Mouse (Mus musculus) kidney, embryonic 16.5 days (tissue): ENCODE measurements around the gene Iqgap2. TPM values are rescaled to one million over a fixed set of nuclear protein-coding genes. Genes with fewer than 3 reads are reported as not detected.

Experiments used
- ATAC-seq: fragments of 200-750 bp; cut with Nextera tagmentation; 2 replicates; pipeline ENCODE4 v1.8.0; 2017; ENCODE audit warnings: moderate TSS enrichment; ENCODE audit not compliant: low FRiP score, low TSS enrichment
- H3K27ac ChIP-seq: fragments of 300-500 bp; sonication (generic); 2 replicates; pipeline ENCODE4 v1.5.1; 2014; ENCODE audit warnings: low read length
- H3K27me3 ChIP-seq: fragments of 300-500 bp; sonication (generic); 2 replicates; pipeline ENCODE4 v1.6.1; 2014; ENCODE audit warnings: low read length, control low read depth, mixed read lengths; ENCODE audit not compliant: insufficient read depth
- H3K36me3 ChIP-seq: fragments of 300-500 bp; sonication (generic); 2 replicates; pipeline ENCODE4 v1.6.1; 2014; ENCODE audit warnings: low read length, control low read depth, mixed read lengths; ENCODE audit not compliant: insufficient read depth
- H3K4me1 ChIP-seq: fragments of 300-500 bp; sonication (generic); 2 replicates; pipeline ENCODE4 v1.6.1; 2014; ENCODE audit warnings: low read length, control low read depth, mixed read lengths; ENCODE audit not compliant: insufficient read depth
- H3K4me2 ChIP-seq: fragments of 300-500 bp; sonication (generic); replicated peaks from 2 replicates; pipeline ENCODE4 v1.6.1; 2014; ENCODE audit warnings: low read depth, low read length
- H3K4me3 ChIP-seq: fragments of 300-500 bp; sonication (generic); 2 replicates; pipeline ENCODE4 v1.5.1; 2014; ENCODE audit warnings: mild to moderate bottlenecking, low read length
- H3K9ac ChIP-seq: fragments of 300-500 bp; sonication (generic); replicated peaks from 2 replicates; pipeline ENCODE4 v1.6.1; 2014; ENCODE audit warnings: low read length
- H3K9me3 ChIP-seq: fragments of 300-500 bp; sonication (generic); 2 replicates; pipeline ENCODE4 v1.6.1; 2016; ENCODE audit warnings: low read length, control low read depth
- WGBS: fragments of 180-500 bp; shearing (Covaris S2); extraction: QIAGEN DNeasy Blood & Tissue Kit; methylation state at CpG from one replicate; pipeline ENCODE4 v1.1.7; 2014; 5-methylcytosine and 5-hydroxymethylcytosine counted together
- polyA plus RNA-seq: library from polyadenylated mRNA; unstranded; fragments of >200 nt; fragmentation: Nextera tagmentation; extraction: Ambion mirVana; gene quantifications from 2 replicates; pipeline ENCODE4 v1.2.1, GENCODE M21; 2015

Iqgap2 gene
- polyA plus RNA-seq, 1 experiment from 2014 or later = 10.5 TPM

DNA sequence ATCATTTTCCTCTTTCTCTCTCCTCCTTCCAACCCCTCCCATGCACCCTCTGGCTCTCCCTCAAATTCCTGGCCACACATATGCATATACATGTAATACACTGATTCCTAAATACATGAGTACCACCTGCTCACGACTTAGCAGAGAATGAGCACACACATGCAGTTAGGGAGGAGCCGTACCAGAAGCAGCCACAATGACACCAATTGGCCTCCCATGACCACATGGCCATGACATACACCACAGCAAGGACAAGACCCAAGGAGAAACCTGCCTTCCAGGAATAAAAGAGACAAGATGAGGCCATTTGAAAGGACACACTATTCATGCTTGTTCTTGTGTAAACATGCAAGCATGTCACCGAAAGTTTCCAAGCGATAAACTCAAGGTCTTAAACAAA is 72.8 kb downstream of the Iqgap2 start:
- WGBS = 86% methylated on average over 4 of the region's 4 CpGs
- H3K4me1 ChIP-seq = no peaks in the 10 kb centered on the region
- no peaks in the 10 kb centered on the region for H3K9me3 ChIP-seq
- no peak for ATAC-seq
- H3K4me2 ChIP-seq = no peak overlapping the region
- H3K36me3 ChIP-seq = no peaks in the 10 kb centered on the region
- no peak overlapping the region for H3K27ac ChIP-seq
- no peak overlapping the region for H3K4me3 ChIP-seq
- H3K9ac ChIP-seq = no peak overlapping the region
- H3K27me3 ChIP-seq = no peaks in the 10 kb centered on the region

DNA sequence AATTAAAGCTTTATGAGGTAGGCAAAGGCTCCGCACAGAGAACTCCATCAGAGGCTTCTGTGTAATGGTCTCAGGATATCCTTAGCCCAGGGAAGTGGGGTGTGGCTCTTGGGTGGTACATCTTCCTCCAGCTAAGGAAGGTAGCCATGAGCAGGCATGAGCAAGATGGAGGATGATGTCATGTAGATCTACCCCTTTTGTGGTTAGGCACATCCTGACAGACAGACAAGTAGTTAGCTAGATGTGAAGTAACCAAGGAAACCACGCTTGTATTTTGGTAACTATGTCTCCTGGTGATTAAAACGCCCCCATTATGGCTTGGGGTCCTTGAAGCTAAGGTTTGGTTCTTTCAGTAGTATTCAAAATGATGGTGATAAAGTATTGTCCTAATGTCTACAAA is 78.1 kb downstream of the Iqgap2 start:
- H3K9me3 ChIP-seq = no peaks in the 10 kb centered on the region
- no peak overlapping the region for H3K4me3 ChIP-seq
- no peak overlapping the region for H3K27ac ChIP-seq
- no peaks in the 10 kb centered on the region for H3K27me3 ChIP-seq
- no peak overlapping the region for H3K9ac ChIP-seq
- H3K4me1 ChIP-seq = no peaks in the 10 kb centered on the region
- no peak overlapping the region for H3K4me2 ChIP-seq
- 89% methylated on average over 3 of the region's 3 CpGs for WGBS
- H3K36me3 ChIP-seq = no peaks in the 10 kb centered on the region
- no peak for ATAC-seq

DNA sequence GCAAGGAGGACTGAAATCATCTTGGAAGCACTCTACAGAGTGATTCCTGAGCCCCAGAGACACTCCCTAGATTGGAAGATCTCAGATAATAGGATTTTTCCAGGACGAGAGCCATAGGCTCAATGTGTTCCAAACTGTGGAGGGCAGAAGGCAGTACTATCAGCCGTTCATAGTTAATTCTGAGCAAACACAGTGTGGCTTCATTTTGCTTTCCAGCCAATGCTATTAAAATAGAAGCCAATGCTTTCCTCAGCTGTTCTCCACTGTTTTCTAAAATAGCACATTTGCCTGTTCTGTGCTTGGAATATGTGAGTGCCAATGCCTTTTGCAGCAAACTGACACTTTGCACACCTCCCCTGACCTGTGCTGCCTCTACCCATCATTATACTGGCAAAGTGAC is 80.9 kb downstream of the Iqgap2 start:
- no peak for ATAC-seq
- H3K4me2 ChIP-seq = no peak overlapping the region
- H3K27me3 ChIP-seq = no peaks in the 10 kb centered on the region
- no peak overlapping the region for H3K9ac ChIP-seq
- WGBS = 82% methylated on average over 2 of the region's 2 CpGs
- no peaks in the 10 kb centered on the region for H3K4me1 ChIP-seq
- no peak overlapping the region for H3K4me3 ChIP-seq
- no peak overlapping the region for H3K27ac ChIP-seq
- no peaks in the 10 kb centered on the region for H3K9me3 ChIP-seq
- H3K36me3 ChIP-seq = no peaks in the 10 kb centered on the region

DNA sequence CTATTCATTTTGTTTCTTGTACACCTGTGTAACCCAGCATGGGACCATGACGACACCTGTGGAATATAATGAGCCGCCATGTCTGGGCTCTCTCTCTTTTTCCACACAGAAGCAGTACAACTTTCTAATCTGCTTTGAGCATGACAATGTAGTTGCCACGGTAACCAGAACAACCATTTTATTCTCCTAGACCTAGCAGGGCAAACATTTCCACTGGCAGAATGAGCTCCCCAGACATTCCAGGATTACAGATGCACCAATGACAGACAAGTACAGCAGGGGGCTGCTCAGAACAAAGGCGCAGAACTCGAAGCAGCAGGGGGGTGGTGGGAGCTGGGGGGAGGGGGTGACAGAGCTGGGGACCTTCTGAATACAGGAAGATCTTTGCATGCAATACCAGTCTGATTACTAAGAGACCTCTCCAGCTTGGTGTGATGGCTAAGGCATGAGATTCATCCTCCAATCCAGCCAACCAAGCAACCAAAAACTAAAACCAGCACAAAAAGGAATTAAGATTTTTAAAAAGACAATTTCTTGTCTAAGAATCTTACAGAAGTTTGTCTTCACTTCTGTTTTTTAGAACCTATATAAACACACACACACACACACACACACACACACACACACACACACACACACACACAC is 84.5 kb downstream of the Iqgap2 start:
- no peaks in the 10 kb centered on the region for H3K27me3 ChIP-seq
- H3K9ac ChIP-seq = no peak overlapping the region
- H3K9me3 ChIP-seq = no peaks in the 10 kb centered on the region
- no peaks in the 10 kb centered on the region for H3K36me3 ChIP-seq
- no peaks in the 10 kb centered on the region for H3K4me1 ChIP-seq
- no peak overlapping the region for H3K4me3 ChIP-seq
- ATAC-seq = no peak
- whole genome bisulfite sequencing = 54% methylated on average over 5 of the region's 5 CpGs
- H3K27ac ChIP-seq = no peak overlapping the region
- no peak overlapping the region for H3K4me2 ChIP-seq

DNA sequence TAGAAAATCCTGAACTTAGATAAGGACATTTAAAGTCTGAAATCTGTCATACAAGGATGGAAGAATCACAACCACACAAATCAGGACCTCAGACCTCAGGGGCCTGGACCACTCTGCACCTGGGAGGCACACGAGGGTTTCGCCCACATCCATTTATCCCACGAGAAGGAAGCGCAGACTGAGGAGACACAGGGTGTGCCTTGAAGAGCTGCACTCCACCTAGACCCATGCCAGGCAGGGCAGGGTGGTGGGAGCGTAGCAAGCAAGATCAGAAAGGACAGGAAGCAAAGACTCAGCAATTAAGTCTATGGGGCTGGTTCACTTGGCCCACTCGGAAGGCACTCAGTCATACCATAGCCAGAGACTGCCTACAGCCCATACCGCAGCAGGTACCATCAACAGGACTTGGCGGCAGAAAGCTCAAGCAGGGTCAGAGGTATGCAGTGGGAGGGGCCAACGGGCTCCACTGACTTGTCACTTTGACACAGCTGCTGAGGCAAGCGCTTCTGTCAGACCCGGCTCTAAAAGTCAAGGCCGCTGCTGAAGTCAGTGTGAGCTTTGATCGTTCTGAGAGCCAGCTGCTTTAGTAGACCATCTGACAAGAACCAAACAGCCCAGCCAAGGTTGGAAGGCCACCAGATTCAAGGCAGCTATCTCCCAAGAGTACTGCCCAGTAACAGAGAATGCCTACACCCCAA is 86.1 kb downstream of the Iqgap2 start:
- H3K27me3 ChIP-seq = no peaks in the 10 kb centered on the region
- no peak overlapping the region for H3K9ac ChIP-seq
- ATAC-seq = peak; percentile 46; the same call in 1 of the 2 replicates
- no peak overlapping the region for H3K4me3 ChIP-seq
- WGBS = 47% methylated on average over 13 of the region's 13 CpGs
- H3K4me1 ChIP-seq = no peaks in the 10 kb centered on the region
- H3K4me2 ChIP-seq = no peak overlapping the region
- H3K9me3 ChIP-seq = no peaks in the 10 kb centered on the region
- no peaks in the 10 kb centered on the region for H3K36me3 ChIP-seq
- no peak overlapping the region for H3K27ac ChIP-seq

DNA sequence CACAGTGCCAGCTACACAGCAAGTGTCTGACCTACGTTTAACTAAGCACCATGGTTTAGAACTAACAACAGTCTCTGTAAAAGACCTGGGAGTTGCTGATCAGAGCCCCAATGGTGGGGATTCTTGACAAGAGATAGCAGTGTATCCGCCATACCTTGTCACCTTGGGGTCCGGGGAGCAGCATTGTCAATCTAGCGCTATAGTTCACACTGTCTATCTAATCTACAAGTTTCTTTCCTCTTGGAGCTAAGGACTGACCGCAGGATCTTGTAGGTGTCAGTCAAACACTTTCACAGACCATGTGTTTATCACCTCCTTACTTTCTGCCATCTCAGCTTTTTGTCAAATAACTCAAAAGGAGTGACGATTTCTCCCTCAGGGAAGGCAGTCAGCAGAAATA is 87.6 kb downstream of the Iqgap2 start:
- H3K27me3 ChIP-seq = no peaks in the 10 kb centered on the region
- WGBS = 75% methylated on average over 6 of the region's 6 CpGs
- no peak for ATAC-seq

DNA sequence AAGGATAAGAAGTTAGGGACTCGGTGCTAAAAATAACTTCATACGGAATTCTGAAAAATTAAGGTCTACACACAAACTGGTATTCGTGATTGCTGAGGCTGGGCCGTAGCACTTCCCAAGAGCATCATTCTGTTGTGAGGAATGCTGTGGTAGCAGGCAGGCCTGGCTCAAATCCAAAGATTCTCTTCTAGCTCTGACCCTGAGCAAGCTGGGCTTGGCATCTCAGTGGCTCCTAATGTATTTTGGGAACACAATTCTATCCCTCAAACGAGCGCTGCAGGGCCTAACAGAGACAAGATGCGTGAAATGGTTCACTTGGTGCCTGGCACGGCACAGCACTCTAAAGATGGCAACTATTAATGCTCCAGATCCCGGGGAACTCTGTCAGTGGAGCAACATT is 90.8 kb downstream of the Iqgap2 start:
- 82% methylated on average over 9 of the region's 9 CpGs for WGBS
- no peaks in the 10 kb centered on the region for H3K4me1 ChIP-seq
- ATAC-seq = no peak
- H3K27ac ChIP-seq = no peak overlapping the region
- no peaks in the 10 kb centered on the region for H3K36me3 ChIP-seq
- H3K4me3 ChIP-seq = no peak overlapping the region
- H3K27me3 ChIP-seq = no peaks in the 10 kb centered on the region
- no peaks in the 10 kb centered on the region for H3K9me3 ChIP-seq
- H3K4me2 ChIP-seq = no peak overlapping the region
- no peak overlapping the region for H3K9ac ChIP-seq

More for the DNA sequence above, 87.6 kb downstream of the Iqgap2 start:
- H3K9me3 ChIP-seq = no peaks in the 10 kb centered on the region
- no peak overlapping the region for H3K27ac ChIP-seq
- no peak overlapping the region for H3K4me3 ChIP-seq
- no peaks in the 10 kb centered on the region for H3K36me3 ChIP-seq
- H3K9ac ChIP-seq = no peak overlapping the region
- no peak overlapping the region for H3K4me2 ChIP-seq
- H3K4me1 ChIP-seq = no peaks in the 10 kb centered on the region

DNA sequence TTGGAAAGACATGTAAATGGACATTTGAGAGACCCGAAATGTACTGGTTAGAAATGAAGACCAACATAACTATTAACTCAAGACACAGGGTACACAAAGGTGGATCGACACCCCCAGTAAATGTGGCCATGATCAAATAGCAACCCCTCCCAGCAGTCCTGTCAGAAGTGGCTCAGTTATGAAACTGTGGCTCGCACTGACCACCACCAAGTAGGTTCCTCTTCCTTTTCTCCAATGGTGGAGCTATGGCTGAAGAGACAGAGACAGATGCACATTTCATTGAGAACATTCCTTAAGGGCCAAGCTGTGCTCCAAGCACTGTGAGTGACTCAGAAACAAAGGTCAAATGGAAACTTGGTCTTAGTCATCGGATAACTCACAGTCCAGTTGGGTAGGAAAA is 92.4 kb downstream of the Iqgap2 start:
- no peaks in the 10 kb centered on the region for H3K4me1 ChIP-seq
- 86% methylated on average over 4 of the region's 4 CpGs for WGBS
- no peaks in the 10 kb centered on the region for H3K9me3 ChIP-seq
- H3K27ac ChIP-seq = no peak overlapping the region
- H3K27me3 ChIP-seq = no peaks in the 10 kb centered on the region
- no peak for ATAC-seq
- H3K4me2 ChIP-seq = no peak overlapping the region
- no peak overlapping the region for H3K4me3 ChIP-seq
- H3K36me3 ChIP-seq = no peaks in the 10 kb centered on the region
- no peak overlapping the region for H3K9ac ChIP-seq

DNA sequence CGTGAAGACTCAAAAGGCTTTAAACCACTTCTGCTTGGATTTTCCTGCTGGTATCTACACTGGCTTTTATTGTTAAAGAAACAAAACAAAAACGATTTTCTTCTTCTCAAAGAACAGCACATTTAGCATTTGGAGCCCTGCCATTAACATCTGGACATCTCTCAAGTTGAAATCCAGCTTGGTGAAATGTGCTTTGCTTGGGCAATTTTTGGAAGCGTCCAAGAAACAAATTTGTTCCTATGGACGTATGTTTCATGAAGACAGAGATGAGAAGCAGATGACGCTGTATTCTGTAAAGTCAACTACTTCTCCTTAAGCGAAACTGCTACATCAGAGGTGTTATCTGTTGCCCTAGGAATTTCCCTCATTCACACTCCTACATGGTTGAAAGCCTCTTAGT is 93.0 kb downstream of the Iqgap2 start:
- Histone ChIP-seq H3K4me3 (no peak overlapping the region), H3K9me3 (no peaks in the 10 kb centered on the region), H3K27me3 (no peaks in the 10 kb centered on the region), H3K36me3 (no peaks in the 10 kb centered on the region), H3K4me2 (no peak overlapping the region), H3K4me1 (peaks cover under 1% of the 10 kb centered on the region; the same call in 1 of the 2 replicates), H3K9ac (no peak overlapping the region), H3K27ac (no peak overlapping the region)
- 60% methylated on average over 6 of the region's 6 CpGs for WGBS
- no peak for ATAC-seq

DNA sequence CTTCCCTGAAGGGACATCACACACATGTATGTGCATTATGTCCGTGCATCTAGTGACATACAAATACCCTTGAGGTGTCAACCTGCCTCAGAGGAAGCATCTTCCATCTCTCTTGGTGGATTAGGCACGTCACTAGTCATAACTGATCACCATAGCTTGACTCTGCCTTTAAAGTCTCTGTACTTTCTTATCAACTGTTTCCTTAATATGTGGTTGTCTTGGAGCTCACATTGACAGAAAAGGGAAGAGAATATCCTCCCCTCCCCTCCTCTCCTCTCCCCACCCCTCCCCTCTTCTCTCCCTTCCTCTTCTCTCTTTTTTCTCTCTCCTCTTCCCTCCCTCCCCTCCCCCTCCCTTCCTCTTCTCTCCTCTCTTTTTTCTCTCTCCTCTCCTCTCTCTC is 94.2 kb downstream of the Iqgap2 start:
- Histone ChIP-seq H3K36me3 (no peaks in the 10 kb centered on the region), H3K4me2 (no peak overlapping the region), H3K4me3 (no peak overlapping the region), H3K4me1 (peaks cover 5% of the 10 kb centered on the region; the same call in 1 of the 2 replicates), H3K27ac (no peak overlapping the region), H3K27me3 (no peaks in the 10 kb centered on the region), H3K9ac (no peak overlapping the region), H3K9me3 (no peaks in the 10 kb centered on the region)
- ATAC-seq = no peak
- 85% methylated on average over 2 of the region's 2 CpGs for WGBS
